Mouse (Mus musculus) olfactory bulb, adult 2 months (tissue): ENCODE data around the gene Gm4763. TPM values are rescaled to one million over a fixed set of nuclear protein-coding genes. Genes with fewer than 3 reads are reported as not detected.

Source experiments
- H3K27ac ChIP-seq: fragments of 200-500 bp; 2 replicates; pipeline ENCODE4 v1.5.1; 2012; ENCODE audit warnings: low read depth, low read length; ENCODE audit not compliant: insufficient read depth
- H3K4me1 ChIP-seq: fragments of 200-500 bp; 2 replicates; pipeline ENCODE4 v1.6.1; 2012; ENCODE audit warnings: low read length; ENCODE audit not compliant: control insufficient read depth, insufficient read depth
- H3K4me3 ChIP-seq: fragments of 200-500 bp; 2 replicates; pipeline ENCODE4 v1.5.1; 2012; ENCODE audit warnings: mild to moderate bottlenecking, low read depth, low read length, moderate library complexity; ENCODE audit not compliant: insufficient read depth
- CTCF ChIP-seq: fragments of 200-500 bp; IDR thresholded peaks from 2 replicates; pipeline ENCODE4 v1.5.1; 2012; ENCODE audit warnings: low read depth, mild to moderate bottlenecking, low read length, moderate library complexity; ENCODE audit not compliant: insufficient read depth
- POLR2A ChIP-seq: fragments of 200-500 bp; IDR thresholded peaks from 2 replicates; pipeline ENCODE4 v1.6.1; 2012; ENCODE audit warnings: mild to moderate bottlenecking, low read depth, low read length, moderate library complexity; ENCODE audit not compliant: insufficient read depth
- WGBS: fragments of 180-500 bp; shearing (Covaris S2); methylation state at CpG from one replicate; pipeline ENCODE4 v1.1.7; 2018; 5-methylcytosine and 5-hydroxymethylcytosine counted together
- polyA plus RNA-seq: library from polyadenylated mRNA; stranded (reverse); fragments of >200 nt; gene quantifications from 2 replicates; pipeline ENCODE4 v1.2.4, GENCODE M21; 2012; ENCODE audit warnings: low replicate concordance; ENCODE audit not compliant: missing spikeins, insufficient read depth, insufficient read length

Gene Gm4763
- polyA plus RNA-seq, 1 experiment: not detected

DNA sequence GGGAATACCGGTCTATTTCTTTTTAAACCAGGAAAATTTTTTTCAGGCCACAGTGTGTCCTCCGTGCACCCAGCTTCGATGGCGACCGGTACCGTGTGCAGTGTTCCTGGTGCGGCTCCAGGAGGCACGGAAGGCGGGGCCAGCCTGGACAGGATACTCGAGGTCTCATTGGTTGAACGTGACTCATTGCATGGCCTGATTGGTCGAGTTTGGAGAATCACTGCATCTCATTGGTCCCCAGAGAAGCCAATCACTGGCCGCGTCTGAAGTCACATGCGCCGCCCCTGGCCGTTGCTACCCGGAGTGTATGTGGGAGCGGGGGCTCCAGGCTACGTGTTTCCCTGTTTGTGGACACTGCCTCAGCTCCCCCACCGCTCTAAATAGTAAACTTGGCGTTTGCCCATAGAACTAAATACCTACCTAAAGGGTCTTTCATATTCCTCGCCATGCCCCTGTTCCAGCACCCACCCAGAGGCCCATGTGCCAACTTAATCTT is 54.7 kb downstream of the Gm4763 start:
- H3K4me3 ChIP-seq: no peak overlapping the region
- H3K4me1 ChIP-seq: no peaks in the 10 kb centered on the region
- TF ChIP-seq CTCF: no peak
- TF ChIP-seq POLR2A: no peak
- 92% methylated on average over 23 of the region's 23 CpGs for WGBS
- no peak overlapping the region for H3K27ac ChIP-seq

Other genes starting within 250 kb of the Gm4763 start
- gene Cadm4, start 244.9 kb downstream of the Gm4763 start, polyA plus RNA-seq: not detected in 2 replicates
- not detected in 2 replicates for gene Zfp428, start 219.9 kb downstream of the Gm4763 start, polyA plus RNA-seq
- not detected in 2 replicates for gene AC161166.1, start 214.5 kb downstream of the Gm4763 start, polyA plus RNA-seq
- gene Irgq, start 196.2 kb downstream of the Gm4763 start, polyA plus RNA-seq: not detected in 2 replicates
- gene Pinlyp, start 180.8 kb downstream of the Gm4763 start, polyA plus RNA-seq: not detected in 2 replicates
- not detected in 2 replicates for gene Xrcc1, start 180.6 kb downstream of the Gm4763 start, polyA plus RNA-seq
- not detected in 2 replicates for gene Ethe1, start 139.4 kb downstream of the Gm4763 start, polyA plus RNA-seq
- not detected in 2 replicates for gene Zfp575, start 139.3 kb downstream of the Gm4763 start, polyA plus RNA-seq
- not detected in 2 replicates for gene Phldb3, start 116.1 kb downstream of the Gm4763 start, polyA plus RNA-seq
- gene Lypd3, start 90.4 kb downstream of the Gm4763 start, polyA plus RNA-seq: not detected in 2 replicates
- not detected in 2 replicates for gene Tex101, start 50.2 kb downstream of the Gm4763 start, polyA plus RNA-seq
- not detected in 2 replicates for gene BC049730, start 17.7 kb downstream of the Gm4763 start, polyA plus RNA-seq
- not detected in 2 replicates for gene Cd177, start 33.4 kb upstream of the Gm4763 start, polyA plus RNA-seq
- not detected in 2 replicates for gene Ceacam10, start 50.3 kb upstream of the Gm4763 start, polyA plus RNA-seq
- not detected in 2 replicates for gene Gm9844, start 135.3 kb upstream of the Gm4763 start, polyA plus RNA-seq
- not detected in 2 replicates for gene Lypd4, start 143.0 kb upstream of the Gm4763 start, polyA plus RNA-seq
- gene Dmrtc2, start 143.1 kb upstream of the Gm4763 start, polyA plus RNA-seq: not detected in 2 replicates
- 1,132 TPM in 1 of 2 replicates, not detected in the other for gene Rps19, start 157.5 kb upstream of the Gm4763 start, polyA plus RNA-seq
- gene Cd79a, start 170.5 kb upstream of the Gm4763 start, polyA plus RNA-seq: not detected in 2 replicates
- gene Arhgef1, start 176.0 kb upstream of the Gm4763 start, polyA plus RNA-seq: 291 and 636 TPM in 2 replicates
- gene Gm4881, start 217.6 kb upstream of the Gm4763 start, polyA plus RNA-seq: not detected in 2 replicates
- gene Rabac1, start 245.8 kb upstream of the Gm4763 start, polyA plus RNA-seq: not detected in 2 replicates